8 mouse cellular contexts compared by ENCODE assay signal in genomic region chr1:153846867-153847266, GRCm38 (mm10). TPM values are rescaled to one million over a fixed set of nuclear protein-coding genes. Genes with fewer than 3 reads are reported as not detected.
A peak's percentile ranks its signal among the peaks of the same experiment; 100 is the strongest.
DNase-seq lines count a peak whose midpoint lies in the region; ATAC-seq and TF ChIP-seq lines count a peak whose summit lies in the region.

No protein-coding gene starts in this region.

- peak; percentile 34; the same call in 1 of the 2 replicates for TF ChIP-seq CTCF in small intestine, adult 2 months (IDR thresholded peaks at IDR 0.05; ENCODE audit: extremely low read depth, insufficient read length, insufficient replicate concordance, low read depth, low read length)

- no peaks in the 10 kb centered on the region for H3K27me3 ChIP-seq in hindbrain, embryonic 15.5 days
- no peaks in the 10 kb centered on the region for H3K27me3 ChIP-seq in small intestine, adult 2 months (ENCODE audit: control insufficient read depth, insufficient read depth, low read length)
- H3K27me3 ChIP-seq in kidney, embryonic 16.5 days (ENCODE audit: insufficient read depth, low read length), result no peaks in the 10 kb centered on the region

- 30% methylated on average over 6 of the region's 6 CpGs for WGBS in hindbrain, embryonic 15.5 days
- whole genome bisulfite sequencing in small intestine, adult 2 months, result 20% methylated on average over 6 of the region's 6 CpGs
- WGBS in kidney, embryonic 16.5 days, result 30% methylated on average over 6 of the region's 6 CpGs

- no peak overlapping the region; the same call in 1 of the 2 replicates for H3K4me2 ChIP-seq in hindbrain, embryonic 15.5 days
- H3K4me2 ChIP-seq in kidney, embryonic 16.5 days (replicated peaks; ENCODE audit: low read depth, low read length), result no peak overlapping the region

- no peak overlapping the region for H3K27ac ChIP-seq in hindbrain, embryonic 15.5 days (replicated peaks)
- no peak overlapping the region for H3K27ac ChIP-seq in small intestine, adult 2 months (ENCODE audit: insufficient read depth, low read depth, low read length)
- H3K27ac ChIP-seq in kidney, embryonic 16.5 days (ENCODE audit: low read length), result no peak overlapping the region

- no peaks in the 10 kb centered on the region for H3K9me3 ChIP-seq in hindbrain, embryonic 15.5 days
- H3K9me3 ChIP-seq in kidney, embryonic 16.5 days (ENCODE audit: low read length), result no peaks in the 10 kb centered on the region

- H3K36me3 ChIP-seq in hindbrain, embryonic 15.5 days, result no peaks in the 10 kb centered on the region
- no peaks in the 10 kb centered on the region for H3K36me3 ChIP-seq in small intestine, adult 2 months (ENCODE audit: control insufficient read depth, insufficient read depth, low read length)
- no peaks in the 10 kb centered on the region for H3K36me3 ChIP-seq in kidney, embryonic 16.5 days (ENCODE audit: insufficient read depth, low read length)

- H3K4me3 ChIP-seq in hindbrain, embryonic 15.5 days, result no peak overlapping the region
- no peak overlapping the region for H3K4me3 ChIP-seq in small intestine, adult 2 months (ENCODE audit: low read depth, low read length)
- H3K4me3 ChIP-seq in kidney, embryonic 16.5 days (ENCODE audit: low read length), result no peak overlapping the region

- TF ChIP-seq POLR2A in small intestine, adult 2 months (IDR thresholded peaks at IDR 0.05; ENCODE audit: low read depth, low read length), result no peak

- H3K4me1 ChIP-seq in hindbrain, embryonic 15.5 days (replicated peaks), result no peaks in the 10 kb centered on the region
- H3K4me1 ChIP-seq in small intestine, adult 2 months (ENCODE audit: control insufficient read depth, insufficient read depth, insufficient read length, low read length), result no peaks in the 10 kb centered on the region
- H3K4me1 ChIP-seq in kidney, embryonic 16.5 days (ENCODE audit: insufficient read depth, low read length), result no peaks in the 10 kb centered on the region

- DNase-seq in frontal cortex, postnatal 25 days (ENCODE audit: low spot score in 2 of 2), result no peak
- peak; percentile 12 to 23 for DNase-seq in right cerebral cortex, adult 2 months (ENCODE audit: low spot score in 2 of 2)
- no peak for DNase-seq in right cerebral cortex, postnatal 36 days (ENCODE audit: low spot score in 2 of 2)
- DNase-seq in kidney, postnatal 14 days, result no peak

- peak; percentile 78 for ATAC-seq in frontal cortex, adult (ENCODE audit: low TSS enrichment)
- peak; percentile 63; the same call in 1 of the 2 replicates for ATAC-seq in hindbrain, embryonic 15.5 days (ENCODE audit: low FRiP score, low read depth)
- ATAC-seq in kidney, embryonic 16.5 days (ENCODE audit: low FRiP score, low TSS enrichment), result no peak

- no peak overlapping the region for H3K9ac ChIP-seq in hindbrain, embryonic 15.5 days
- H3K9ac ChIP-seq in kidney, embryonic 16.5 days (replicated peaks; ENCODE audit: low read length), result no peak overlapping the region

RNA-seq across cellular contexts. Expression of gene Rgsl1, which starts 2.9 kb away (rescaled TPM):
- polyA plus RNA-seq in hindbrain, embryonic 15.5 days (2015; fragmentation: Nextera tagmentation; extraction: Ambion mirVana), result 0.09 and 0.26 TPM in 2 replicates
- polyA plus RNA-seq in small intestine, adult 2 months (2012; rRNA removed), result not detected in 2 replicates
- not detected in 2 replicates for polyA plus RNA-seq in kidney, embryonic 16.5 days (2015; fragmentation: Nextera tagmentation; extraction: Ambion mirVana)

RNA-seq across cellular contexts. Expression of gene Teddm1b, which starts 27.3 kb away (rescaled TPM):
- 0.45 and 1.0 TPM in 2 replicates for polyA plus RNA-seq in hindbrain, embryonic 15.5 days (2015; fragmentation: Nextera tagmentation; extraction: Ambion mirVana)
- polyA plus RNA-seq in small intestine, adult 2 months (2012; rRNA removed), result not detected in 2 replicates
- 0.39 and 0.40 TPM in 2 replicates for polyA plus RNA-seq in kidney, embryonic 16.5 days (2015; fragmentation: Nextera tagmentation; extraction: Ambion mirVana)

RNA-seq across cellular contexts. Expression of gene Teddm1a, which starts 44.7 kb away (rescaled TPM):
- not detected in 2 replicates for polyA plus RNA-seq in hindbrain, embryonic 15.5 days (2015; fragmentation: Nextera tagmentation; extraction: Ambion mirVana)
- not detected in 2 replicates for polyA plus RNA-seq in small intestine, adult 2 months (2012; rRNA removed)
- not detected in 2 replicates for polyA plus RNA-seq in kidney, embryonic 16.5 days (2015; fragmentation: Nextera tagmentation; extraction: Ambion mirVana)

RNA-seq across cellular contexts. Expression of gene Glul, which starts 52.9 kb away (rescaled TPM):
- polyA plus RNA-seq in hindbrain, embryonic 15.5 days (2015; fragmentation: Nextera tagmentation; extraction: Ambion mirVana), result 214 and 219 TPM in 2 replicates
- polyA plus RNA-seq in small intestine, adult 2 months (2012; rRNA removed), result 18.4 and 19.3 TPM in 2 replicates
- 159 and 176 TPM in 2 replicates for polyA plus RNA-seq in kidney, embryonic 16.5 days (2015; fragmentation: Nextera tagmentation; extraction: Ambion mirVana)

RNA-seq across cellular contexts. Expression of gene Teddm2, which starts 53.2 kb away (rescaled TPM):
- polyA plus RNA-seq in hindbrain, embryonic 15.5 days (2015; fragmentation: Nextera tagmentation; extraction: Ambion mirVana), result 1.6 TPM in 2 replicates
- 0.06 and 0.08 TPM in 2 replicates for polyA plus RNA-seq in small intestine, adult 2 months (2012; rRNA removed)
- polyA plus RNA-seq in kidney, embryonic 16.5 days (2015; fragmentation: Nextera tagmentation; extraction: Ambion mirVana), result 0.58 and 0.67 TPM in 2 replicates

Comparison
In these comparisons a context has a peak if more than half of its experiments do, and no peak if none do; other contexts are left out.
1. DNase-seq: peak in right cerebral cortex, adult 2 months (2 of 2); none in frontal cortex, postnatal 25 days (0 of 2), right cerebral cortex, postnatal 36 days (0 of 2) and kidney, postnatal 14 days (single experiment).